Mouse (Mus musculus) ovary, postnatal 14 days (tissue): Measurements from ENCODE around the gene Hes5.
A peak's percentile ranks its signal among the peaks of the same experiment; 100 is the strongest.

ENCODE experiments used
- DNase-seq: peaks from one replicate; pipeline ENCODE4 v3.0.0; 2022; ENCODE audit warnings: low spot score

The Hes5 gene

GRCm38 (mm10) chr4:154964581-154965235 is 4.0 kb downstream of the Hes5 start:
- no peak for DNase-seq

DNA sequence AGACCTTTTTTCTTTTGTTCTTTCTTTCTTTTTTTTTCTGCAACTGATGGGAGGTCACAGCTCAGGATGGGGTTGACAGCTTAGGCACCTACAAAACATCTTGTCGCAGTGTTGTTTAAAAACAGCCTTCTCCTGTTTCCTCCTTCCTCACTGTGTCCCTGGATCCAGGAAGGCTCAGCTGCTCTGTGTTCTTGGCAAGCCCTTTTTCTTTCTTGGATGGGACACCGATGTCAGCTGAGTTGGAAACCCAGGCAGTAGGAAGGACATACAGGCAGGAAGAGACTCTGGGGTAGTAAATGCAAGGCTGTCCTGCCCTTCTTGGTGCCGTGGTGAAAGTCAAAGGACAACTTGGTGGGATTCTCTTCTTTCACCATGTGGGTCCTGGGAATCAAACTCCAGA is 5.1 kb downstream of the Hes5 start:
- DNase-seq, result no peak

DNA sequence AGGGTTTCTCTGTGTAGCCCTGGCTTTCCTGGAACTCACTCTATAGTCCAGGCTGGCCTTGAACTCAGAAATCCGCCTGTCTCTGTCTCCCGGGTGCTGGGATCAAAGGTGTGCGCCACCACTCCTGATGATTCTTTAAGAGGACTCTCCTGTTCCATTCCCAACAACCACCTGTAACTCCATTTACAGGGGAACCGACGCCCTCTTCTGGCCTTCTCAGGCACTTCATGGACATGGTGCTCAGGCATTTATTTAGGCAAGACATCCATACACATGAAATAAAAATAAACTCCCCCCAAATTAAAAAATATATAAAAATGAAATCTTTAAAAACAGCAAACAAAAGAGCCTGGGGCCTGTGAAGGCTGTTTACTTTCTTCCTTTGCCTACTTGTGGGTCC is 6.5 kb downstream of the Hes5 start:
- no peak for DNase-seq

DNA sequence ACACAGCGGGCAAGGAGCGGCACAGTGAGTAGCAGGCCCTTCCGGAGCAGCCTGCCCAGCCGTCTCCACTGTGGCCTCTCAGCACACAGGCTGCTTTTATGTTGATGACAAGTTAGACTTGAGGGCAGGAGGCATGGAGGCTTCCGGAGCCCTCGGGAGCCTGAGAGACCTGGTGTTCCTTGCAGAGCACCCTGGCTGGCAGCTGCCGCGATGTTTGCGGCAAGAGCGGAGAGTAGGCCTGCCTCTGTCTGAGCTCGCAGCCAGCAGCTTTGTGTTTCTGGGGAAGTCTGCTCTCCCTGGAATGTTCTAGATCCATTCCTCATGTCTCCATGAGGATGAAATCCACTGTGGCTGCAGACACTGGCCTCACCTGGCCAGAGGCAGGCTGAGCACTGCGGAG is 11.8 kb downstream of the Hes5 start:
- no peak for DNase-seq

- no peak for DNase-seq
These were observed 13.5 kb downstream of the Hes5 start for GRCm38 (mm10) chr4:154974163-154974611.

DNA sequence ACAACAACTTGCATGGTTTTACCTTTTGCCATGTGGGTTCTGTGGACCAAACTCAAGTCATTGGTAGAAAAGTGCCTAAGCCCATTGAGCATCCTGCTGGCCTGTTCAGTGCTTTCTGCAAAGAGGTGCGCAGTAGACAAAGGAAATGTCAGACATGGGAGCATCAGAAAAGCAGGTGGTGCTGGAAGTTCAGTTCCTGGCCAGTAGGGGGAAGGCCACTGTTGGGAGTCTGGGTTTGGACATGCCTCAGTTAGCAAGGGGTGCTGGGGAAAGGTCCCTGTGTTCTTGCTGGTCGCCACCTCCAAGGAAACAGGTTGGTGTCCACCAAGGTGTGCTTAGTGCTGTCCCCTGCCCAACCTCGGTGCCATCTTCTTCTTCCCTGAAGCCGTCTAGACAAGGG is 19.4 kb downstream of the Hes5 start:
- no peak for DNase-seq

DNA sequence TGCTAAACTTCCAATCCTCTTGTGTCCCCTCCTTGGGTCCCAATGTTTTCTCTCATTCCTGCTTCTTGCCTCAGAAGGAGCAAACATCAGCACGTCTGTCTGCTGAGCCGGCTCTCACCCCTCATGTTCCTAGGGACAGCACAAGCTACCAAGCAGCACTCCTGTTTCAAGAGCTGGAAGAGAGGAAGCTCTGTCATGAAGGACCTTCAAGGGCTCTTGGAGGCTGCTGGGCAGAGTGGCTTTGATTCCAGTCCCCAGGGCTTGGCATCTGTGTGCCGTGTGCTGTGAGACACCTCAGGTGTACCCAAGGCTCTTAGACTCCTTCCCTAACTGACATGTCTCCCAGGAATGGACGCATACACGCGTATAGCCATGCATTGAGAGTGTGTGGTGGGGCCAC is 20.4 kb downstream of the Hes5 start:
- DNase-seq, result no peak

DNA sequence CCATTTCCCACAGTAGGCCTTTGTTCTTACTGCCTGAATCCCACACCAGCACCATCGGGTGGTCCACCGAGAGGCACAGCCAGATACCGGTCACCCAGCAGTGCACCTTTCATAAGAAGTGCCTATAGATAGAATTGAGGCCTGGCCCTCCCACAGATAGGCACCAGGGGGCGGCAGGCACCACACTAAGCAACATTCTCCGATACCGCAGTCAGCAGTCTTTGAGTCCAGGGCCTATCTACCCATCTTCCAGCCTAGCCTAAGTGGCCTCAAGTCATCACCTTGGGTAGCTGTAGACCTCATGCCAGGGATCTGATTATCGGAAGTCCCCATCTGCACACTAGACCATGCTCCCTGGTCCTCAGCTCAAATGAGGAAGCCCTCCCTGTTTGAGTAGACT is 20.8 kb downstream of the Hes5 start:
- DNase-seq, result no peak

DNA sequence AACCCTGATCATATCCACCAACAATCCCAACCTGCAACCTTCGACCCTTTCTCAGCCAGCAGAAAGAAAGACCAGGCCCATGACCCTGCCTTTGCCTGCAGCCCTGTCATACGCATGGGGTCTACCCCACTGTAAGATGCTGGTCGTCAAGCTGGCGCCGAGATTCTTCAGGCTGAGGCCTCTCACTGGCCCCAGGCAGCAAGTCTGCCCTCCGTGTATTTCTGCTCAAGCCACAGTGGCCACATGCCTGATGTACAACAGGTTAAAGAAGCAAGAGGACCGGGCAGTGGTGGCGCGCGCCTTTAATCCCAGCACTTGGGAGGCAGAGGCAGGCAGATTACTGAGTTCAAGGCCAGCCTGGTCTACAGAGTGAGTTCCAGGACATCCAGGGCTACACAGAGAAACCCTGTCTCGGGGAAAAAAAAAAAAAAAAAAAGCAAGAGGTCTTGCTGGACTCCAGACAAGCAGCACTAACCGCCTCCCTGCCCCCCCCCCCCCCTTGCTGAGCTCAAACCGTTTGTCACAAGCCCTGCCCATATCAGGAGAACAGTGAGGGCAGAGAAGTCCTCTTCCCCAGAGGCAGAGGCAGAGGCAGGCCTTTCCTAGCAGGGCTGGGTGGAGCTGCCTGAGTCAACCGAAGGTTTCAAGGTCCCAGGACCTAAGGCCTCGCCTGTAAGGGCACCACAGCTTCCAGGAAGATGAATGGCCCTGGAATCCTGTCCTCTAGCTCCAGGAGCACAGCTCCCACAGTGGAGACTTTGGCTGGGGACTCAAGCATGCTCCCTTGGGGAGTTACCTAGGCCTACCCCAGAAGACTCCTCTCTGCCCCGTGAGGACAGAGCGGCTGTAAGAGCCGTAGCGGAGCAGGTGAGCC is 21.8 kb downstream of the Hes5 start:
- no peak for DNase-seq

GRCm38 (mm10) chr4:154983767-154984166 is 23.0 kb downstream of the Hes5 start:
- DNase-seq, result no peak

GRCm38 (mm10) chr4:154985151-154985777 is 24.5 kb downstream of the Hes5 start:
- DNase-seq, result no peak

DNA sequence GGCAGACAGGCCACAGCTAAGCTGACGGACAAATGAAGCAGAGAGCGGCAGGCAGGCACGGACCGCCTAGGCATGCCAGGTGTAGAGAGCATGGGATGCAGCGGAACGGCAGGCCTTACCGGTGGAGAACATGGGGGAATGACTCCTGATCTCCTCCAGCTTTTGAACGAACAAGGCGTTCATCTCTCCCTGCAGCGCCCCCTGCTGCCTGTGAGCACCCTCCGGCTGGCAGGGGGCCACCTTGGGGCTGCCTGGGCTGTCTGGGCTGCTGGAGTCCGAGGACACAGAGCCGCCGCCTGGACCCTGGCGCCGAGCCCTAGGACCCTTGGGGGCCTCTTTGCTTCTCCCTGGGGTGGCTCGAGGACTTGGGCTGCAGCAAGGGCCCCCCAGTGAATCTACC is 25.4 kb downstream of the Hes5 start:
- peak; percentile 88 for DNase-seq

DNA sequence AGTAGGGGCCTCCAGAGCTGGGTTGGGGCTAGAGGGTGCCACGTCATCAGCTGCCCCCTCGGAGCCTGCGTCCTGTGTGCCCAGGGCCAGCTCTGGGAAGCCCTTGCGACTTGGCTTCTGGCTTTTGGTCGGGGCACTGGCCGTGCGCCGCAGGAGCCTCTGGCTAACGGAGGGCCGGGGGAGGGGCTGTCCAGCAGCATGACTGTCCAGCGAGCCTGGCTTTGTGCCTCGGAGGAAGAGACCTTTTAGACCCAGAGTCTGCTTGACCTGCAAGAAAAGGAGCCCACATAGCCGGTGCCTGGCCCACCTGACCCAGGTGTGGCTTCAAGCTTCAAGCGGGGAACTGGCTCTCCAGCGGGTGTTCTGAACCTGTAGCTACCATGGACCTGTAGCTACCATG is 26.0 kb downstream of the Hes5 start:
- DNase-seq, result no peak

DNA sequence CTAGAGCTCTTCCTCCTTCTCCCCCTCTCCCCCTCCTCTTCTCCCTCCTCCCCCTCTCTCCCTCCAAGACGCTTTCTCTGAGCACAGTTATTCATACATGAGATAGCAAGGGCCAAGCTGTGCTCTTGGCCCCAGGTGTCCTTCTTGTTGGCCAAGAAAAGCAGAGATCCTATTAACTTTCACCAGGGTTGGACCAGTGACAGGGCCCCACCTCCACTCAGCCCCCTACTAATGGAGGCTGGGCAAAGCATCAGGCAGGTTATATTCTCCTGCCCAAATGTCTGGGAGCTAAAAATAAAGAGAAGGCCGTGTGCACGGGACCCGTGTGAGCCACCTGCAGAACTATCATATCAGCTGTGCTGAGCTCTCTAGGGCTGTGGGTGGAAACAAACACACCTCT is 34.2 kb downstream of the Hes5 start:
- no peak for DNase-seq

DNA sequence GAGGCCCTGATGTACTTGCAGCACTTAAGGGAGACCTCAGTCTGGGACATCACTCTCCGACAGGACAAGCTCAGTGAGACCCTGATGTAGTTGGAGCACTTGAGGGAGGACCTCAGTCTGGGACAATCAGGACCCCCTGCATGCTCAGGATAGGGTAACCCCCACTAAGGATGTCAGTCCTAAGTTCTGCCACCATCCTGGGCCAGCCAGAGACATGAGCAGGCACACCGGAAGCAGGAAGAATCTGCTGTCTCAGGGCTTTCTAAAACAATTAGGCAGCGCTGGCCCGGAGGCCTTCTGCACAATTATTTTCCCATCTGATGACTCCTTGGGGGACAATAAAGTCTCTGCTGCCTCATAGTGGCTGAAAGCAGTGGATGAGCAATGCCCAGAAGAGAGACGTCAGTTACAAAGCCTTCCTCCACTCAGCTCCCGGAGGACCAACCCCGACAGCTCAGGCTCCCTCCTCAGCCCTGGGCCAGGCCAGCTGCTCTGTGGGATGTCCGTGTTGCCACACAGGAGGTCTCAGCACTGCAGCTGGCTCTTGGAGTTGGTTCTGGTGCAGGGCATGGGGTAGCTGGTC is 35.9 kb downstream of the Hes5 start:
- DNase-seq, result no peak

- no peak for DNase-seq
These were observed 38.7 kb downstream of the Hes5 start for GRCm38 (mm10) chr4:154999379-154999778.

GRCm38 (mm10) chr4:155005278-155005677 is 44.6 kb downstream of the Hes5 start:
- DNase-seq, result no peak

- no peak for DNase-seq
These were observed 45.6 kb downstream of the Hes5 start for GRCm38 (mm10) chr4:155006296-155006695.

DNA sequence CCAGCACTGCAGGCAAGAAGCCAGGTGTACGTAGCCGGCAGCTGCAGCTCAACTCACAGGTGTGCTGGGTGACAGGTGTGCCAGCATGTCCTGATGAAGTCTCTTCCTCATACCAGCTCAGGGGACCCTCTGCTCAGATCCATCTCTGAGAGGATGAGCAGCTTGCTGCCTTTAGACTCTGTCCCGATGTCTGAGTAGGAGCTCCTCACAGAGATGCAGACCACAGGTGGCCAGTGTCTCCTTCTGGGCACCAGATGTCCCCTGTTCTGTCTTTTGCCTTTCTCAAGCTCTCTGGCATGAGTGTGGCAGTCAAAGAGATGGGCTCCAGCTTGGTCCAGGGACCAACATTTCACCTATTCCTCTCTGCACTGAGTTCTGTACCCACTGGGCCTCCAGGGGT is 46.9 kb downstream of the Hes5 start:
- no peak for DNase-seq

DNA sequence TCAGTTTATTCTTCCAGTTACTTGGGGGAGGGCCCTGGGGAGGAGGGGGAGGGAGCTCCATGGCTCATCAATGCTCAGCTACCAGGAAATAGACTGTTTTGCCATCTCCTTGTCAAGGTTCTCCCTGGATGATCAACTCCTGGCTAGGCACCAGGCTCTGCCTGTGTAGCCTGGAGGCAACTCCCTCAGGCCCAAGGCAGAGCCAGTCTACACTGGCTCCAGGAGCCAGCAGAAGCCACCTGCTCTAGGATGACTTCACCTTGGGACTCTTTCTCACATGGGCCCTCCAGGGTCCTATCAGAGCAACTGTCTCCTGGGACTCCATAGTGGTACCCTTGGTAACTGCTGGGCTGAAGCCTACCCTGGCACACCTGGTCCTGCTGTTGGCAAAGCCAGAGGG is 47.4 kb downstream of the Hes5 start:
- DNase-seq, result no peak

GRCm38 (mm10) chr4:155009216-155009615 is 48.5 kb downstream of the Hes5 start:
- no peak for DNase-seq

DNA sequence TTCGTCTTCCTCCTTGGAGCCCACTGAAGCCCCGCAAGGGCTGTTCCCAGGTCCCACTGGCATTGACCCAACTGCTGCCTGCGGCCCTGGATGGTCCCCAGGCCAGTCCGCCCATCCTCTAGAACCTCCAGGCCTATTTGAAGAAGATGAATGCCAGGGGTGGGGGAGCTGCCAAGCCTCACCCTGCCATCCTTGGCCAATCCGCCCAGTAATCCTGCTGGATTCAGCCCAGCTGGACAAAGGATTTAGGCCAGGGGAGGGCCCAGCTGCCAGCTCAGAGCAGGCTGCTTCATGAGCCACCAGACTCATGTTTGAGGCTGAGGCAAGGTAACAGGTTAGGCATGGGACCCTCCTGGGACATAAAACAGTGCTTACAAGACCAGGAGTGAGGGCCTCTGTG is 50.1 kb downstream of the Hes5 start:
- peak; percentile 8 for DNase-seq
